Mouse (Mus musculus) left cerebral cortex, adult 18-20 months (tissue): ENCODE measurements around the gene Abce1. TPM values are rescaled to one million over a fixed set of nuclear protein-coding genes. Genes with fewer than 3 reads are reported as not detected.
"Not testable (repeated sequence)": the region's sequence is repeated elsewhere in the genome, so short reads cannot be mapped to it uniquely, and the experiment has no call there.

Experiments
- DNase-seq, 2 experiments: peaks; one replicate each; pipeline ENCODE4 v3.0.0; 2021 to 2022; ENCODE audit warnings: low spot score in 2 of 2, mixed read lengths in 1 of 2
- long read RNA-seq, 2 experiments: library from polyadenylated mRNA; stranded (forward); transcript quantifications; one replicate each; pipeline ENCODE4 v2.0.0; 2021
- total RNA-seq, 2 experiments: library from RNA; stranded (reverse); gene quantifications; 2 replicates each; pipeline ENCODE4 v1.2.3; 2021

Abce1 gene
- 10 to 100 TPM; 64.3 to 70.0 TPM for total RNA-seq
- long read RNA-seq, experiment 1, transcript Abce1-201 (18 exons, 3,793 nt), result major isoform, 69 of 82 reads
- long read RNA-seq, experiment 1, partial matches to known transcripts, result 5 of 82 reads
- long read RNA-seq, experiment 1, other reads (novel, unspliced or antisense), result 7 of 82 reads
- long read RNA-seq, experiment 2, transcript Abce1-201 (18 exons, 3,793 nt), result major isoform, 42 of 54 reads
- long read RNA-seq, experiment 2, partial matches to known transcripts, result 7 of 54 reads
- long read RNA-seq, experiment 2, other reads (novel, unspliced or antisense), result 4 of 54 reads

GRCm38 (mm10) chr8:79711064-79711961 lies at the start of gene Abce1, which contains the start of gene Anapc10:
Gene Abce1 (minus strand): TSS chr8:79711740.
Gene Anapc10 (plus strand): TSS chr8:79711820.
- peak; percentile 98 to 99 for DNase-seq

DNA sequence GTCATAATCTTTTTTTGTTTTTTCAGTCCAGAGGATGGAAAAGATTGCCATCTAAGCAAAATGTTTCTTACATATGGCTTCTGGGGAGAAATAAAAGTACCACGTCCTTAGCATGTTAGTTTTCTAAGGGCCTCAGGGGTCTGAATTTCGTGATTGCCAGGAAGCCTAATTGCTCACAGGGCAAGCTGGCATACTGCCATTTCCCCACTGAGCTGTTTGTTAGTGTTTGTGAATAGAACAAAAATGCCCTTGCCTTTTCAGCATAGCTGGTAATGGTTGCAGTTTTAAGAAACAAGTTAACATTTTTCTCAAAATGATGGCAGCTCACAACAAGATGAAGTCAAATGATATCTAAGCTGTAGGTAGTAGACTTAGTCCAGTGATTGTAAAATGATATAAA lies 38.8 kb upstream of the Abce1 start:
- no peak for DNase-seq

- DNase-seq, result no peak
Observed at GRCm38 (mm10) chr8:79748591-79748990, 37.1 kb upstream of the Abce1 start.

- no peak for DNase-seq
Observed at GRCm38 (mm10) chr8:79748171-79748570, 36.6 kb upstream of the Abce1 start.

DNA sequence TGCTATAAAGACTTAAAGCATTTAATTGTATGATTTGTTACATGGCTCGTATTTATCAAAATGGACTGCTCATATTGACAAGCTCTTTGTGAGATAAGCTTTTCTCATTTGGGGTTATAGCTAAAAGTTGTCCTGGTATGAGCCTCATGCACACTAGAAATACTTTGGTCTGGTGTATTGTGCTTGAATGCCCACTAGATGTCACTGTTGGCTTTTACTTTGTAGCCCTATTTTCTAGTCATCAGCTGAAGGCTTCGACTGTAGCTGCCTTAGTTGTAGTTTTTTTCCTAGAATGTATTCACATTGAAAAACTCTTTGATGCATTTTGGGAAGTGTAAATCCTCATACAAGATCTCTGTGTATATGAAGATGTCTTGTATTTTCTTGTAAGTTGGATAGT lies 22.8 kb upstream of the Abce1 start:
- peak; percentile 28 for DNase-seq

DNA sequence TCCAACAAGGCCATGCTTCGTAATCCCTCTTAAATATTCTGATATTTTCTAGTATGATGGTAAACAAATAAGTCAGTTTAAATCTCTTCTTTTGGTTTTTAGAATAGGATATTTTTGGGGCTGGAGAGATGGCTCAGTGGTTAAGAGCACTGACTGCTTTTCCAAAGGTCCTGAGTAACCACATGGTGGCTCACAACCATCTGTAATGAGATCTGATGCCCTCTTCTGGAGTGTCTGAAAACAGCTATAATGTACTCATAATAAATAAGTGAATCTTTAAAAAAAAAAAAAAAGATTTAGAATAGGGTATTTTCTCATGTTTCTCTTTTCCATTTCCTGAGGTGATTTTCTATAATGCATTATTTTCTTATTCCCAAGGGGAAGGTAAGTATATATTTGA lies 16.4 kb upstream of the Abce1 start:
- DNase-seq, result no peak

DNA sequence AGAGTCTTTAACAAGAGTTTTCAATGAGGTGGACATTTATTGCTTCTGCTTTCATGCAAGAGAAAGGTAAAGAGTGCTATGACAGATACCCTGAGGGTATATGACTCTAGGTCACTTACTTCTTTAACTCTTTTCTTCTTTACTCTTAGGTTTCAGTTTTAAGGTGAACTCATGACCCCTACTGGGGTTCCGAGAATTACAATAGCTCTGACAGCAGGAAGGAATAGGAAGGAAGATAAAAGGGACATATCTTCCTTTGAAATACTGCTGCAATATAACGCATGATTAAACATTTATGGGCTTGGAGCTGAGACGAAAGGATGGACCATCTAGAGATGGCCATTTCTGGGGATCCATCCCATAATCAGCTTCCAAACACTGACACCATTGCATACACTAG lies 13.0 kb upstream of the Abce1 start:
- DNase-seq, result no peak

- no peak for DNase-seq
Observed at GRCm38 (mm10) chr8:79723308-79723707, 11.8 kb upstream of the Abce1 start.

DNA sequence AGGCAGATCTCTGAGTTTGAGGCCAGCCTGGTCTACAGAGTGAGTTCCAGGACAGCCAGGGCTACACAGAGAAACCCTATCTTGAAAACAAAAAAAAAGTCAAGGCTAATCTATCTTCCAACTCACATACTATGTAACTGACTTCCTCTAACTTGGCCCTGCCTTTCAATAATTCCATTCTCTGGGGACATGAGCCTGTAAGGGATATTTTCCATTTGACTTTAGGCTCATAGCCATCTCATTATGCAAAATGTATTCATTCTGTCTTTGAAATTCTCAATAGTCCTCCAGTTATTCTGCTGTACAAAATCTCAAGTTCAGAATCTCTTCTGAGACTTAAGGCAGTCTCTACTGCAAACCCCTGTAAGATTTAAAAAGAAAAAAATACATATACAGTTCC lies 10.0 kb upstream of the Abce1 start:
- no peak for DNase-seq

DNA sequence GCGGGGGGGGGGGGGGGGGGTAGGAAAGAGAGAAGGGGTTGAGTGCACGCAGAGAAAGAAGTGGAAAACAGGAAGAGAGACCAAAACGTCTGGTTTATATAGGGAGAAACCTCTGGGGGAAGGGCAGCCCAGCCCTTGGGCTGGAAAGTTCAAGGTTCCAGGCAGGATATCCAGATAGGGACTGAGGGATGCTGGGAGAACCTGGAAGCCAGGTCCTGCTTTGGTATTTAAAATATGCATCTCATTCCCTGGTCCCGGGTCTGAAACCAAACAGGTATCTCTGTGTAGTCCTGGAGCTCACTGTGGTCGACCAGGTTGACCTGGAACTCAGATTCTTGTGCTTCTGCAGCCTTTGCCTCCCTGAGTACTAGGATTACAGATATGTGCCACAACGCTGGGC lies 1.1 kb upstream of the Abce1 start:
- no peak for DNase-seq

DNA sequence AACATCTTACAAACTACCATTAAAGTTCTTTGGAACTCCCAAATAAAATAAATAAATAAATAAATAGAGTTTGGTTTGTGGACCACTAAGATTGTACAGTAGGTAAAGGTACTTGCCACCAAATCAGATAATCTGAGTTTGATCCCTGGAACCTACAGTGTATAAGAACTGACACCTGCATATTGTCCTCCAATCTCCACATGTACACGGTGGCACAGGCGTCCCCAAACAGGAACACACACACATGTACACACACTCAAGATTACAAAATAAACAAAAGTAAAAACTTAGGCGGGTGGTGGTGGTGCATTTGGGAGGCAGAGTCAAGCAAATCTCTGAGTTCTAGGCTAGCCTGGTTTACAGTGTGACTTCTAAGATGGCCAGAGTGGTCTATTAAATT lies 4.9 kb downstream of the Abce1 start:
- DNase-seq, result no peak

DNA sequence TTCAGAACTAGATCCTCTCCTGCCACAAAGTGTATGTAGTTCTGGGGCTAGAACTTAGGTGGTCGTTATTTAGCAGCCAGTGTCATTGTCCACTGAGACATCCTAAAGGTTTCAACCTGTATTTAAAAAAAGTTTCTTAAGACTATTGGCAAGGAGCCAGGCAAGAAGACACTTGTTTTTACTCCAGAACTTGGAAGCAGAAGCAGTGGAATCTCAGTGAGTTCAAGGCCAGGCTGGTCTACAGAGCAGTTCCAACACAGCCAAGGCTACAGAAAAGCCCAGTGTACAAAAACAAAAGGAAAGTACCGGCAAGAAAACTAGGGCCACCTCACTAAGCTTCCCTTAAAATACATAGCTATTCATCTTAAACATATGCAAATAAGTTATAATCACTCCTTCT lies 19.0 kb downstream of the Abce1 start:
- no peak for DNase-seq

DNA sequence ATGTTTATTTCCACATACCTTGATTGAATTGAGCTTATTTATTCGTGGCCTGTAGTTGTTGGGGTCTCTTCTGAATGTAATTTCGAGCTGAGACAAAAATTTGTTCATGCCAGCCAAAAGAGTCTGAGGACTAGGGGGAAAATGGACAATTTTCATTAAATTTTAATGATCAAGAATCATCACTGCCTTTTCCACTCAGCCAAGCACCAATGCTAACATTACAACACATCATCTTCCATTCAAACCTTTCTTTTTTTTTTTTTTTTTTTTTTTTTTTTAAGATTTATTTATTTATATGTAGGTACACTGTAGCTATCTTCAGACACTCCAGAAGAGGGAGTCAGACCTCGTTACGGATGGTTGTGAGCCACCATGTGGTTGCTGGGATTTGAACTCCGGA lies 25.6 kb downstream of the Abce1 start:
- not testable (repeated sequence) for DNase-seq

DNA sequence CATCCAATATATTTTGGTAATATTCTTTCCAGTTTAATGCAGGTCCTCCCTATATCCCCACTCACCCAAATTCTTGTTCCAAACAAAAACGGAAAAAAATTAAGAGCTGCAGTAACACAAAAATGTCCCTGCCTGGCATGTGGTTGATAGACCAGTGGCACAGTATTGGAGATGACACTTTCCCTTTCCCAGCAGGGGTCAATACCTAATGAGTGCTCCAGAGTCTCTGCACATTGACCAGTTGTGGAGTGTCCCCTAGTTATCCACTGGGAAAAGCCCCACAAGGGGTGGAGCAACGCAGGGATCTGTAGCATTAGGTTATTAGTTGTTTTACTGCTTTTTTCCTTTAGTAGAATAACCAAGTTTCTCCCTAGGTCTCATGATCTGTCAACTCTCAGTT lies 30.6 kb downstream of the Abce1 start:
- DNase-seq, result no peak

DNA sequence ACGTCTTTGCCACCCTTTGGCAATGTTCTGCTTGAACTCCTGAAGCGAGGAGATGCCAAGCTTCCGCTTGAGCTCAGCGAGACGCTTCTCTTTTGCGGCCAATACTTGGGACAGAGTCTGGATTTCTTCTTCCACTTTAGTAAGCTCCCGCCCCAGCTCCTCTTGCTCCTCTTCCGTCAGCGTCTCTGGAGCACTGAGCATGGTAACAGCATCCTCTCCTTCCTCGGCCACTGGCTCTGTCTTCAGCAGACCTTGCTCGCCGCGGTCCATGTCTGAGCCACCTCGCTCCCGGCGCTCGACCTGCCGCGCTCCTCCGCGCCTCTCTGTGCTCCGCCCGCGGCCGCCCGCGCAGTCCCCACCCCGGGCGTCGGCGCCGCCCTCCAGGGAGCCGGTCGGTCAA lies 31.0 kb downstream of the Abce1 start:
- DNase-seq, result peak; percentile 12 to 14

DNA sequence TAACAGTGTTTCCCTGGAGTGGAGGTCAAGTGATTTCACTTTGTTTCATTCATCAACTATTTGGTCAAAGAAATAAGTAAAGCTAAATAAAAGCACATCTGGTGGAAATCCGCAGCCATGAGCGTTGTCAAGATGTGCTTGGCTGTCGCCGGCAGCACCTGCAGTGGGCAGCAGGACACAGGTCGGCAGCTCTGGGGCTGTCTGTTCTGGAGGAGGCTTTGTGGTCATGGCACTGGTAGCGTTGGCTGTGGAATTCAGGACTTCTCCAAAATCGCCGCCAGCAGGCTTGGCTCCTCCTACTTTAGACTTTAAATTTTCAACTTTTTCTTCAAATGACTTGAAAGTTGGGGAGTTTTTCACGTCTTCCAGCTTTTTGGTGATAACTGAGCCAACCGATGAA lies 31.5 kb downstream of the Abce1 start:
- DNase-seq, result not testable (repeated sequence)

- DNase-seq, result no peak
Observed at GRCm38 (mm10) chr8:79679005-79679404, 32.5 kb downstream of the Abce1 start.

GRCm38 (mm10) chr8:79676461-79676860 lies 35.1 kb downstream of the Abce1 start:
- no peak for DNase-seq

- not testable (repeated sequence) for DNase-seq
Observed at GRCm38 (mm10) chr8:79658715-79659114, 52.8 kb downstream of the Abce1 start.

GRCm38 (mm10) chr8:79653736-79654135 lies 57.8 kb downstream of the Abce1 start:
- no peak for DNase-seq

DNA sequence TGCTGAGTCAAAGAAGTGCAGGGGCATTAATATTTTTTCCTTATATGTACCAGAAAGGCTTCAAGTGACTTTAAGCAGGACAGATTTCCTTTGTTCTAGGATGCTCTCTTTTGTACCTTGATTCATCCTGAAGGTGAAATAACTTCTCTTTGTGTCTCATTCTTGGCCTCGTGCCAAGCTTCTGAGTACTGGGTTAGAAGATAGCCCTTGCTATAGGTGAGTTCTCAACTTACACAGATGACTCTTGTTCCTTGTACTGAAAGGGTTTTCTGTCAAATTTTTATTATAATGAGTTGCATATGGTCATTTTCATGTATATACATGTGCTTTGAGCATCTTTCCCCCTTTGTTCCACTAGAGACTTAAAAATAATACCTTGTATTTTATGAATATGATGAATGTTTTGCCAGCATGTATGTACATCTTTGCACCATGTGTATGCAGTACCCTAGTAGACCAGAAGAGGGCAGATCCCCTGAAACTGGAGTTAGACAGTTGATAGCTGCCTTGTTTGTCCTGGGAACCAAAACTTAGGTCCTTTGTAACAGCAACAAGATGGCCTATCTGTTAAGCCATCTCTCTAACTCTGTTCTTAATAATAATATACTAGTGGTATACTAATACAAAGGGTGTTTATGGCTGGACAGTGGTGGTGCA lies 61.3 kb downstream of the Abce1 start:
- no peak for DNase-seq

DNA sequence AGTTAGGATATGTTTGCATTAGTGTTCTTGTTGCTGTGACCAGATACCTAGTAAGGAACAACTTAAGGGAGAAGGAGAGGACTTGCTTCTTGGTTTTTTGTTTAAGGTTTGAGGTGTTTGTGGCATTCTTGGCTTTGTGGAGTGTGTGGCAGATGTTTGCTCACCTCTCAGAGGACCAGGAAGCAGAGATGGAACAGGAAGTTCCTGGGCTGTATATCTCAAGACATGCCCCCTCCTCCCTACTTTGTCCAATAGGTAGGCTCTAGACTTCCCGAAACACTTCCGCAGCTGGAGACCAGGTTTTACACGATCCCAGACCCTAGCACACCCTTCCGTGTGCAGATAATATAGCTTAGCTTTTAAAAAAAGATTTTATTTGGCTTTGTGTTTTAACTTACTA lies 62.0 kb downstream of the Abce1 start:
- no peak for DNase-seq
